Mouse (Mus musculus) heart, postnatal 10 days (tissue): ENCODE data around the gene Heca. TPM values are rescaled to one million over a fixed set of nuclear protein-coding genes. Genes with fewer than 3 reads are reported as not detected.
"Not testable (repeated sequence)": the region's sequence is repeated elsewhere in the genome, so short reads cannot be mapped to it uniquely, and the experiment has no call there.

Experiments
- DNase-seq, 2 experiments: peaks; one replicate each; pipeline ENCODE4 v3.0.0; 2021
- intact Hi-C: fragments of 180-260 bp; cut with DNase I; formaldehyde crosslinking; loops from one replicate; pipeline ENCODE4 v1.15.1; 2025
- total RNA-seq, 2 experiments: library from RNA; stranded (reverse); gene quantifications; 2 replicates each; pipeline ENCODE4 v1.2.3; 2021

Gene Heca
- 10 to 100 TPM; 35.5 to 37.0 TPM for total RNA-seq

GRCm38 (mm10) chr10:17947960-17948730, at the start of gene Heca:
Heca (minus strand) TSS chr10:17948067.
- intact Hi-C loops = loop anchor here (2.0 to 10.0 kb wide), 2 partner anchors 71 to 377 kb away; no protein-coding TSS in a partner anchor
- peak; percentile 90 to 92 for DNase-seq

- intact Hi-C loops = no loop called here
- no peak for DNase-seq
These were observed 42.7 kb upstream of the Heca start for GRCm38 (mm10) chr10:17990576-17990975.

- DNase-seq = no peak
These were observed 41.3 kb upstream of the Heca start for GRCm38 (mm10) chr10:17989136-17989535.

GRCm38 (mm10) chr10:17987823-17988423, 40.1 kb upstream of the Heca start:
- intact Hi-C loops = no loop called here

More at GRCm38 (mm10) chr10:17989136-17989535, 41.3 kb upstream of the Heca start:
- intact Hi-C loops = no loop called here

GRCm38 (mm10) chr10:17983313-17983712, 35.4 kb upstream of the Heca start:
- intact Hi-C loops = no loop called here
- DNase-seq = peak; percentile 85 to 86

More at GRCm38 (mm10) chr10:17987823-17988423, 40.1 kb upstream of the Heca start:
- DNase-seq = no peak

- intact Hi-C loops = no loop called here
- no peak for DNase-seq
These were observed 18.2 kb upstream of the Heca start for GRCm38 (mm10) chr10:17966090-17966489.

- intact Hi-C loops = loop anchor here (5.0 kb wide), 1 partner anchor 57 kb away; no protein-coding TSS in a partner anchor
- peak; percentile 41 to 55 for DNase-seq
These were observed 2.9 kb upstream of the Heca start for GRCm38 (mm10) chr10:17950761-17951160.

GRCm38 (mm10) chr10:17947175-17947906, 526 bp downstream of the Heca start:
- peak; percentile 75 to 79 for DNase-seq
- intact Hi-C loops = loop anchor here (10.0 kb wide), 1 partner anchor 377 kb away; no protein-coding TSS in a partner anchor

- not testable (repeated sequence) for DNase-seq
- intact Hi-C loops = loop anchor here (10.0 kb wide), 1 partner anchor 378 kb away; no protein-coding TSS in a partner anchor
These were observed 1.1 kb downstream of the Heca start for GRCm38 (mm10) chr10:17946799-17947174.

GRCm38 (mm10) chr10:17946046-17946445, 1.8 kb downstream of the Heca start:
- DNase-seq = no peak
- intact Hi-C loops = loop anchor here (10.0 kb wide), 1 partner anchor 379 kb away; no protein-coding TSS in a partner anchor

- intact Hi-C loops = no loop called here
These were observed 14.2 kb downstream of the Heca start for GRCm38 (mm10) chr10:17933622-17934021.

GRCm38 (mm10) chr10:17932131-17932530, 15.7 kb downstream of the Heca start:
- intact Hi-C loops = no loop called here
- DNase-seq = peak; percentile 59 to 65

More at GRCm38 (mm10) chr10:17933622-17934021, 14.2 kb downstream of the Heca start:
- no peak for DNase-seq

- no peak for DNase-seq
- intact Hi-C loops = no loop called here
These were observed 16.7 kb downstream of the Heca start for GRCm38 (mm10) chr10:17931157-17931556.

GRCm38 (mm10) chr10:17930445-17931083, 17.3 kb downstream of the Heca start:
- intact Hi-C loops = no loop called here
- peak; percentile 41 to 46 for DNase-seq

- no peak for DNase-seq
- intact Hi-C loops = no loop called here
These were observed 22.7 kb downstream of the Heca start for GRCm38 (mm10) chr10:17925200-17925599.

- no peak for DNase-seq
- intact Hi-C loops = no loop called here
These were observed 23.7 kb downstream of the Heca start for GRCm38 (mm10) chr10:17924166-17924565.

- no peak for DNase-seq
- intact Hi-C loops = no loop called here
These were observed 26.5 kb downstream of the Heca start for GRCm38 (mm10) chr10:17921381-17921780.

GRCm38 (mm10) chr10:17919971-17920370, 27.9 kb downstream of the Heca start:
- intact Hi-C loops = no loop called here
- DNase-seq = no peak

GRCm38 (mm10) chr10:17919032-17919431, 28.8 kb downstream of the Heca start:
- no peak for DNase-seq
- intact Hi-C loops = no loop called here

- intact Hi-C loops = no loop called here
- no peak for DNase-seq
These were observed 39.1 kb downstream of the Heca start for GRCm38 (mm10) chr10:17908731-17909130.
